20 mouse cellular contexts compared by ENCODE assay signal in genomic region chr15:10358039-10358948, GRCm38 (mm10). TPM values are rescaled to one million over a fixed set of nuclear protein-coding genes. Genes with fewer than 3 reads are reported as not detected.
DNase-seq lines count a peak whose midpoint lies in the region; ATAC-seq and TF ChIP-seq lines count a peak whose summit lies in the region.
"Had no signal": no experiment of that assay in that cellular context is flagged by ENCODE, and none has a peak within 500 bp of the region (broad histone marks: within the 10 kb centered on the region; RNA-seq: fewer than 3 reads in every experiment).

Gene Agxt2, plus strand, starts transcription at chr15:10358532.

- no peaks in the 10 kb centered on the region for H3K4me1 ChIP-seq in intestine, embryonic 16.5 days (ENCODE audit: control insufficient read depth, insufficient read depth, low read length)
- H3K4me1 ChIP-seq in liver, postnatal 0 days (ENCODE audit: insufficient read depth) = no peaks in the 10 kb centered on the region
- no peaks in the 10 kb centered on the region for H3K4me1 ChIP-seq in forebrain, embryonic 10.5 days
- H3K4me1 ChIP-seq in forebrain, embryonic 15.5 days = no peaks in the 10 kb centered on the region
- H3K4me1 ChIP-seq: hindbrain, embryonic 13.5 days; limb, embryonic 13.5 days; midbrain, embryonic 12.5 days had no signal

- ATAC-seq in intestine, embryonic 16.5 days = peak; percentile 96
- ATAC-seq in liver, postnatal 0 days = peak; percentile 98
- no peak for ATAC-seq in forebrain, embryonic 15.5 days (replicated peaks)

- no peak within 1 kb of the TSS for H3K27ac ChIP-seq in intestine, embryonic 16.5 days (ENCODE audit: low read length)
- peak within 1 kb of the TSS; percentile 85 for H3K27ac ChIP-seq in liver, postnatal 0 days (ENCODE audit: low read depth)
- no peak within 1 kb of the TSS for H3K27ac ChIP-seq in forebrain, embryonic 10.5 days
- H3K27ac ChIP-seq in forebrain, embryonic 15.5 days (replicated peaks) = no peak within 1 kb of the TSS
- H3K27ac ChIP-seq: hindbrain, embryonic 13.5 days; layer of hippocampus, adult 2 months; limb, embryonic 13.5 days; midbrain, embryonic 12.5 days had no signal

- no peak within 1 kb of the TSS for H3K9ac ChIP-seq in intestine, embryonic 16.5 days (ENCODE audit: low read depth, low read length)
- H3K9ac ChIP-seq in liver, postnatal 0 days (replicated peaks) = no peak within 1 kb of the TSS
- H3K9ac ChIP-seq in forebrain, embryonic 15.5 days (replicated peaks) = no peak within 1 kb of the TSS
- H3K9ac ChIP-seq: hindbrain, embryonic 13.5 days; limb, embryonic 13.5 days; midbrain, embryonic 12.5 days had no signal

- no peaks in the 10 kb centered on the region for H3K27me3 ChIP-seq in intestine, embryonic 16.5 days (replicated peaks; ENCODE audit: control insufficient read depth, insufficient read depth, low read length)
- no peaks in the 10 kb centered on the region for H3K27me3 ChIP-seq in liver, postnatal 0 days (ENCODE audit: insufficient read depth, low read length)
- no peaks in the 10 kb centered on the region for H3K27me3 ChIP-seq in forebrain, embryonic 10.5 days (ENCODE audit: poor library complexity, severe bottlenecking)
- no peaks in the 10 kb centered on the region for H3K27me3 ChIP-seq in forebrain, embryonic 15.5 days
- H3K27me3 ChIP-seq: hindbrain, embryonic 13.5 days; limb, embryonic 13.5 days; midbrain, embryonic 12.5 days had no signal

- no peaks in the 10 kb centered on the region for H3K36me3 ChIP-seq in intestine, embryonic 16.5 days (ENCODE audit: control insufficient read depth, insufficient read depth, low read length)
- no peaks in the 10 kb centered on the region for H3K36me3 ChIP-seq in liver, postnatal 0 days (replicated peaks; ENCODE audit: insufficient read depth, low read length)
- H3K36me3 ChIP-seq in forebrain, embryonic 10.5 days (replicated peaks) = no peaks in the 10 kb centered on the region
- H3K36me3 ChIP-seq in forebrain, embryonic 15.5 days = no peaks in the 10 kb centered on the region
- H3K36me3 ChIP-seq: G1E; hindbrain, embryonic 13.5 days; limb, embryonic 13.5 days; midbrain, embryonic 12.5 days had no signal

- no peak within 1 kb of the TSS for H3K4me3 ChIP-seq in intestine, embryonic 16.5 days (ENCODE audit: low read length)
- H3K4me3 ChIP-seq in liver, postnatal 0 days (ENCODE audit: low read depth, low read length) = peak within 1 kb of the TSS; percentile 40
- H3K4me3 ChIP-seq in forebrain, embryonic 10.5 days = no peak within 1 kb of the TSS
- no peak within 1 kb of the TSS for H3K4me3 ChIP-seq in forebrain, embryonic 15.5 days
- H3K4me3 ChIP-seq: hindbrain, embryonic 13.5 days; layer of hippocampus, adult 2 months; limb, embryonic 13.5 days; midbrain, embryonic 12.5 days; myocyte had no signal

- DNase-seq in kidney, adult 9 months = peak; percentile 83
- peak; percentile 3 for DNase-seq in large intestine, adult 2 months (ENCODE audit: low read depth, low spot score)
- peak; percentile 43 for DNase-seq in liver, postnatal 0 days
- DNase-seq in forebrain, embryonic 10.5 days (ENCODE audit: extremely low spot score, low spot score) = no peak
- no peak for DNase-seq in heart, adult 11 months
- DNase-seq: adrenal gland, adult 2 months; cerebellum, adult 8-10 months had no signal

- 0 out of 2 replicates have a peak, but pooled peaks have one; percentile 19 for TF ChIP-seq EP300 in liver, postnatal 0 days (IDR thresholded peaks at IDR 0.05; ENCODE audit: low read depth)

- no peak for TF ChIP-seq CTCF in liver, postnatal 0 days (IDR thresholded peaks at IDR 0.05; ENCODE audit: low read depth)

- no peak within 1 kb of the TSS for H3K4me2 ChIP-seq in intestine, embryonic 16.5 days (ENCODE audit: low read depth, low read length)
- H3K4me2 ChIP-seq in liver, postnatal 0 days (ENCODE audit: low read depth, low read length) = peak within 1 kb of the TSS; percentile 56
- H3K4me2 ChIP-seq in forebrain, embryonic 15.5 days (replicated peaks) = no peak within 1 kb of the TSS
- H3K4me2 ChIP-seq: hindbrain, embryonic 13.5 days; limb, embryonic 13.5 days; midbrain, embryonic 12.5 days had no signal

- H3K9me3 ChIP-seq in intestine, embryonic 16.5 days (ENCODE audit: control insufficient read depth, low read length) = no peaks in the 10 kb centered on the region
- no peaks in the 10 kb centered on the region for H3K9me3 ChIP-seq in liver, postnatal 0 days (ENCODE audit: low read length)
- H3K9me3 ChIP-seq in forebrain, embryonic 10.5 days = no peaks in the 10 kb centered on the region
- no peaks in the 10 kb centered on the region for H3K9me3 ChIP-seq in forebrain, embryonic 15.5 days
- H3K9me3 ChIP-seq: G1E; hindbrain, embryonic 13.5 days; limb, embryonic 13.5 days; midbrain, embryonic 12.5 days had no signal

- WGBS in intestine, embryonic 16.5 days = 64% methylated on average over 9 of the region's 9 CpGs
- 38% methylated on average over 9 of the region's 9 CpGs for WGBS in large intestine, adult 2 months
- WGBS in liver, postnatal 0 days (ENCODE audit: insufficient replicate concordance) = 53% methylated on average over 9 of the region's 9 CpGs
- WGBS in forebrain, embryonic 10.5 days = 80% methylated on average over 9 of the region's 9 CpGs
- WGBS in forebrain, embryonic 15.5 days = 80% methylated on average over 9 of the region's 9 CpGs

RNA-seq across cellular contexts. Expression of gene Agxt2, which starts in this region (rescaled TPM):
- polyA plus RNA-seq in intestine, embryonic 16.5 days (2015; fragmentation: Nextera tagmentation; extraction: Ambion mirVana) = 0.33 and 0.44 TPM in 2 replicates
- 0.19 and 0.27 TPM in 2 replicates for polyA plus RNA-seq in large intestine, adult 2 months (2012; rRNA removed)
- polyA plus RNA-seq in liver, postnatal 0 days (2015; fragmentation: Nextera tagmentation; extraction: Ambion mirVana) = 22.9 and 23.6 TPM in 2 replicates
- not detected in 2 replicates for polyA plus RNA-seq in forebrain, embryonic 10.5 days (2016; fragmentation: Nextera tagmentation; extraction: Ambion mirVana)
- not detected in 2 replicates for polyA plus RNA-seq in forebrain, embryonic 15.5 days (2015; fragmentation: Nextera tagmentation; extraction: Ambion mirVana)
- polyA plus RNA-seq: embryonic facial prominence, embryonic 14.5 days; forebrain, embryonic 11.5 days; G1E; heart, embryonic 14.5 days; hindbrain, embryonic 13.5 days; limb, embryonic 13.5 days; midbrain, embryonic 12.5 days; myocyte; spleen, adult 2 months; testis, adult 2 months had no signal

Comparison
In these comparisons a context has a peak if more than half of its experiments do, and no peak if none do; other contexts are left out.
1. RNA of gene Agxt2 (polyA plus RNA-seq): 22.9 to 23.6 TPM in liver, postnatal 0 days; 0.33 to 0.44 TPM in intestine, embryonic 16.5 days, 0.19 to 0.27 TPM in large intestine, adult 2 months, not detected in forebrain, embryonic 10.5 days and not detected in forebrain, embryonic 15.5 days; every median in the first group is over 10 times any median in the second.
2. Peak in ATAC-seq in intestine, embryonic 16.5 days; RNA of the gene not detected or under 1 TPM.
3. Peak in DNase-seq in large intestine, adult 2 months; RNA of the gene not detected or under 1 TPM.
4. DNase-seq: peak in kidney, adult 9 months (single experiment) and liver, postnatal 0 days (single experiment); none in forebrain, embryonic 10.5 days (single experiment) and heart, adult 11 months (single experiment).